Mouse (Mus musculus): ENCODE measurements around the gene Fut2. TPM values are rescaled to one million over a fixed set of nuclear protein-coding genes. Genes with fewer than 3 reads are reported as not detected.

Fut2 gene
- polyA plus RNA-seq, 1 experiment from 2014 or later = 0.19 TPM

- peaks cover 13% of the 10 kb centered on the region for H3K4me1 ChIP-seq (ENCODE audit: control insufficient read depth, insufficient read depth, low read depth, low read length)
- H3K27ac ChIP-seq (ENCODE audit: low read depth, low read length) = no peak overlapping the region
- no peaks in the 10 kb centered on the region for H3K9me3 ChIP-seq (ENCODE audit: control insufficient read depth, low read length)
- H3K27me3 ChIP-seq (replicated peaks; ENCODE audit: control insufficient read depth, insufficient read depth, low read length) = 0 out of 2 replicates have a peak, but pooled peaks cover 2% of the 10 kb centered on the region
- no peaks in the 10 kb centered on the region for H3K36me3 ChIP-seq (ENCODE audit: control insufficient read depth, insufficient read depth, low read length)
- no peak for ATAC-seq
- H3K9ac ChIP-seq (ENCODE audit: low read depth, low read length) = no peak overlapping the region
- no peak overlapping the region for H3K4me3 ChIP-seq (ENCODE audit: low read length)
- no peak overlapping the region for H3K4me2 ChIP-seq (ENCODE audit: low read length)
- WGBS = 87% methylated on average over 7 of the region's 7 CpGs
Measured at GRCm38 (mm10) chr7:45697894-45698293, 31.7 kb upstream of the Fut2 start.

GRCm38 (mm10) chr7:45695098-45695497 lies 28.9 kb upstream of the Fut2 start:
- no peak overlapping the region for H3K9ac ChIP-seq (ENCODE audit: low read depth, low read length)
- no peak overlapping the region for H3K4me2 ChIP-seq (ENCODE audit: low read length)
- WGBS = 8% methylated on average over 6 of the region's 6 CpGs
- ATAC-seq = no peak
- H3K27me3 ChIP-seq (replicated peaks; ENCODE audit: control insufficient read depth, insufficient read depth, low read length) = 0 out of 2 replicates have a peak, but pooled peaks cover 2% of the 10 kb centered on the region
- H3K9me3 ChIP-seq (ENCODE audit: control insufficient read depth, low read length) = no peaks in the 10 kb centered on the region
- H3K27ac ChIP-seq (ENCODE audit: low read depth, low read length) = no peak overlapping the region
- H3K36me3 ChIP-seq (ENCODE audit: control insufficient read depth, insufficient read depth, low read length) = no peaks in the 10 kb centered on the region
- peaks cover 2% of the 10 kb centered on the region; the same call in 1 of the 2 replicates for H3K4me1 ChIP-seq (ENCODE audit: control insufficient read depth, insufficient read depth, low read depth, low read length)
- no peak overlapping the region for H3K4me3 ChIP-seq (ENCODE audit: low read length)

- Histone ChIP-seq H3K9me3 (ENCODE audit: control insufficient read depth, low read length) (no peaks in the 10 kb centered on the region), H3K4me1 (ENCODE audit: control insufficient read depth, insufficient read depth, low read depth, low read length) (no peaks in the 10 kb centered on the region), H3K9ac (ENCODE audit: low read depth, low read length) (no peak within 1 kb of the TSS), H3K36me3 (ENCODE audit: control insufficient read depth, insufficient read depth, low read length) (no peaks in the 10 kb centered on the region), H3K4me2 (ENCODE audit: low read length) (no peak within 1 kb of the TSS), H3K4me3 (ENCODE audit: low read length) (no peak within 1 kb of the TSS), H3K27me3 (replicated peaks; ENCODE audit: control insufficient read depth, insufficient read depth, low read length) (0 out of 2 replicates have a peak, but pooled peaks cover 2% of the 10 kb centered on the region), H3K27ac (ENCODE audit: low read depth, low read length) (no peak within 1 kb of the TSS)
- no peak for ATAC-seq
- 86% methylated on average over 50 of the region's 50 CpGs for WGBS
Measured at GRCm38 (mm10) chr7:45693921-45694591, 27.9 kb upstream of the Fut2 start, which contains the start of gene Sec1. Sec1 (minus strand) TSS chr7:45694402.

- Histone ChIP-seq H3K27ac (ENCODE audit: low read depth, low read length) (no peak overlapping the region), H3K27me3 (replicated peaks; ENCODE audit: control insufficient read depth, insufficient read depth, low read length) (no peaks in the 10 kb centered on the region), H3K4me3 (ENCODE audit: low read length) (no peak overlapping the region), H3K9me3 (ENCODE audit: control insufficient read depth, low read length) (no peaks in the 10 kb centered on the region), H3K36me3 (ENCODE audit: control insufficient read depth, insufficient read depth, low read length) (no peaks in the 10 kb centered on the region), H3K4me1 (ENCODE audit: control insufficient read depth, insufficient read depth, low read depth, low read length) (no peaks in the 10 kb centered on the region), H3K4me2 (ENCODE audit: low read length) (no peak overlapping the region), H3K9ac (ENCODE audit: low read depth, low read length) (no peak overlapping the region)
- ATAC-seq = no peak
- WGBS = 79% methylated on average over 2 of the region's 2 CpGs
Measured at GRCm38 (mm10) chr7:45692364-45692763, 26.2 kb upstream of the Fut2 start.

GRCm38 (mm10) chr7:45689800-45690199 lies 23.6 kb upstream of the Fut2 start:
- Histone ChIP-seq H3K27me3 (replicated peaks; ENCODE audit: control insufficient read depth, insufficient read depth, low read length) (no peaks in the 10 kb centered on the region), H3K9me3 (ENCODE audit: control insufficient read depth, low read length) (no peaks in the 10 kb centered on the region), H3K4me2 (ENCODE audit: low read length) (no peak overlapping the region), H3K36me3 (ENCODE audit: control insufficient read depth, insufficient read depth, low read length) (no peaks in the 10 kb centered on the region), H3K4me3 (ENCODE audit: low read length) (no peak overlapping the region), H3K27ac (ENCODE audit: low read depth, low read length) (no peak overlapping the region), H3K9ac (ENCODE audit: low read depth, low read length) (no peak overlapping the region), H3K4me1 (ENCODE audit: control insufficient read depth, insufficient read depth, low read depth, low read length) (no peaks in the 10 kb centered on the region; the same call in 1 of the 2 replicates)
- no peak for ATAC-seq
- WGBS = 80% methylated on average over 11 of the region's 11 CpGs

- Histone ChIP-seq H3K27ac (ENCODE audit: low read depth, low read length) (no peak overlapping the region), H3K4me2 (ENCODE audit: low read length) (no peak overlapping the region), H3K36me3 (ENCODE audit: control insufficient read depth, insufficient read depth, low read length) (no peaks in the 10 kb centered on the region), H3K27me3 (replicated peaks; ENCODE audit: control insufficient read depth, insufficient read depth, low read length) (no peaks in the 10 kb centered on the region), H3K4me1 (ENCODE audit: control insufficient read depth, insufficient read depth, low read depth, low read length) (no peaks in the 10 kb centered on the region; the same call in 1 of the 2 replicates), H3K4me3 (ENCODE audit: low read length) (no peak overlapping the region), H3K9ac (ENCODE audit: low read depth, low read length) (no peak overlapping the region), H3K9me3 (ENCODE audit: control insufficient read depth, low read length) (no peaks in the 10 kb centered on the region)
- no peak for ATAC-seq
- WGBS = 64% methylated on average over 6 of the region's 6 CpGs
Measured at GRCm38 (mm10) chr7:45689099-45689498, 22.9 kb upstream of the Fut2 start.

GRCm38 (mm10) chr7:45686841-45687240 lies 20.6 kb upstream of the Fut2 start:
- 62% methylated on average over 3 of the region's 3 CpGs for WGBS
- H3K9ac ChIP-seq (ENCODE audit: low read depth, low read length) = no peak overlapping the region
- H3K4me2 ChIP-seq (ENCODE audit: low read length) = no peak overlapping the region
- peaks cover 4% of the 10 kb centered on the region; the same call in 1 of the 2 replicates for H3K4me1 ChIP-seq (ENCODE audit: control insufficient read depth, insufficient read depth, low read depth, low read length)
- H3K9me3 ChIP-seq (ENCODE audit: control insufficient read depth, low read length) = no peaks in the 10 kb centered on the region
- no peak overlapping the region for H3K4me3 ChIP-seq (ENCODE audit: low read length)
- no peak overlapping the region for H3K27ac ChIP-seq (ENCODE audit: low read depth, low read length)
- H3K36me3 ChIP-seq (ENCODE audit: control insufficient read depth, insufficient read depth, low read length) = no peaks in the 10 kb centered on the region
- no peaks in the 10 kb centered on the region for H3K27me3 ChIP-seq (replicated peaks; ENCODE audit: control insufficient read depth, insufficient read depth, low read length)
- no peak for ATAC-seq

- Histone ChIP-seq H3K4me1 (ENCODE audit: control insufficient read depth, insufficient read depth, low read depth, low read length) (peaks cover 4% of the 10 kb centered on the region; the same call in 1 of the 2 replicates), H3K9ac (ENCODE audit: low read depth, low read length) (no peak overlapping the region), H3K4me2 (ENCODE audit: low read length) (no peak overlapping the region), H3K27me3 (replicated peaks; ENCODE audit: control insufficient read depth, insufficient read depth, low read length) (no peaks in the 10 kb centered on the region), H3K4me3 (ENCODE audit: low read length) (no peak overlapping the region), H3K36me3 (ENCODE audit: control insufficient read depth, insufficient read depth, low read length) (no peaks in the 10 kb centered on the region), H3K27ac (ENCODE audit: low read depth, low read length) (no peak overlapping the region), H3K9me3 (ENCODE audit: control insufficient read depth, low read length) (no peaks in the 10 kb centered on the region)
- 54% methylated on average over 10 of the region's 10 CpGs for WGBS
- ATAC-seq = no peak
Measured at GRCm38 (mm10) chr7:45685811-45686210, 19.6 kb upstream of the Fut2 start.

GRCm38 (mm10) chr7:45683396-45684050 lies 17.3 kb upstream of the Fut2 start, which contains the start of gene Ntn5:
Ntn5 (plus strand) TSS chr7:45684022.
- no peaks in the 10 kb centered on the region for H3K27me3 ChIP-seq (replicated peaks; ENCODE audit: control insufficient read depth, insufficient read depth, low read length)
- H3K4me1 ChIP-seq (ENCODE audit: control insufficient read depth, insufficient read depth, low read depth, low read length) = peaks cover 4% of the 10 kb centered on the region; the same call in 1 of the 2 replicates
- H3K27ac ChIP-seq (ENCODE audit: low read depth, low read length) = no peak within 1 kb of the TSS; the same call in 1 of the 2 replicates
- no peak for ATAC-seq
- WGBS = 80% methylated on average over 7 of the region's 7 CpGs
- no peak within 1 kb of the TSS for H3K4me3 ChIP-seq (ENCODE audit: low read length)
- no peak within 1 kb of the TSS; the same call in none of the 2 replicates for H3K9ac ChIP-seq (ENCODE audit: low read depth, low read length)
- H3K9me3 ChIP-seq (ENCODE audit: control insufficient read depth, low read length) = no peaks in the 10 kb centered on the region
- H3K36me3 ChIP-seq (ENCODE audit: control insufficient read depth, insufficient read depth, low read length) = no peaks in the 10 kb centered on the region
- no peak within 1 kb of the TSS for H3K4me2 ChIP-seq (ENCODE audit: low read length)
